Mouse (Mus musculus): ENCODE results near the gene Cd19.

- TF ChIP-seq POLR2AphosphoS5 (IDR thresholded peaks at IDR 0.05; ENCODE audit: insufficient replicate concordance, low read depth, low read length) (no peak), CTCF (IDR thresholded peaks at IDR 0.05; ENCODE audit: low read depth, low read length) (no peak), TAL1 (conservative IDR thresholded peaks at IDR 0.05; ENCODE audit: low read depth, low read length) (no peak), GATA1 (IDR thresholded peaks at IDR 0.05; ENCODE audit: borderline replicate concordance, low read length) (no peak)
Measured at GRCm38 (mm10) chr7:126418496-126418895, 3.8 kb upstream of the Cd19 start.
